Mouse (Mus musculus) spleen, adult 2 months (tissue): ENCODE results near the gene Pla2g4b. TPM values are rescaled to one million over a fixed set of nuclear protein-coding genes. Genes with fewer than 3 reads are reported as not detected.

Experiments
- DNase-seq, 2 experiments: peaks; one replicate each; pipeline versions ENCODE4 v3.0.0 to v3.0.0-alpha.2; 2012 to 2021; ENCODE audit warnings: low spot score in 2 of 2, low read depth in 1 of 2
- H3K27ac ChIP-seq: fragments of 200-500 bp; 2 replicates; pipeline ENCODE4 v1.5.1; 2012; ENCODE audit warnings: low read length, inconsistent platforms; ENCODE audit not compliant: insufficient read depth
- H3K27me3 ChIP-seq: fragments of 200-500 bp; 2 replicates; pipeline ENCODE4 v1.6.1; 2012; ENCODE audit warnings: mild to moderate bottlenecking, moderate library complexity, low read length, inconsistent platforms; ENCODE audit not compliant: control insufficient read depth, insufficient read depth
- H3K36me3 ChIP-seq: fragments of 200-500 bp; 2 replicates; pipeline ENCODE4 v1.6.1; 2012; ENCODE audit warnings: mild to moderate bottlenecking, low read length, inconsistent platforms; ENCODE audit not compliant: control insufficient read depth, insufficient read depth
- H3K4me1 ChIP-seq: fragments of 200-500 bp; 2 replicates; pipeline ENCODE4 v1.6.1; 2011; ENCODE audit warnings: inconsistent platforms; ENCODE audit not compliant: control insufficient read depth, insufficient read depth, insufficient read length
- H3K4me3 ChIP-seq: fragments of 200-500 bp; 2 replicates; pipeline ENCODE4 v1.5.1; 2011; ENCODE audit warnings: mild to moderate bottlenecking, inconsistent platforms; ENCODE audit not compliant: insufficient read depth, insufficient read length; ENCODE audit errors: extremely low read depth
- CTCF ChIP-seq: fragments of 200-500 bp; IDR thresholded peaks from 2 replicates; pipeline ENCODE4 v1.5.1; 2011; ENCODE audit warnings: mild to moderate bottlenecking, inconsistent platforms; ENCODE audit not compliant: insufficient read depth, insufficient read length, insufficient replicate concordance; ENCODE audit errors: extremely low read depth
- POLR2A ChIP-seq: fragments of 200-500 bp; IDR thresholded peaks from 2 replicates; pipeline ENCODE4 v1.6.1; 2011; ENCODE audit warnings: low read depth, low read length, inconsistent platforms
- WGBS: fragments of 180-500 bp; shearing (Covaris S2); methylation state at CpG from one replicate; pipeline ENCODE4 v1.1.7; 2018; 5-methylcytosine and 5-hydroxymethylcytosine counted together
- polyA plus RNA-seq: library from polyadenylated mRNA; depleted of rRNA; stranded (reverse); fragments of >200 nt; gene quantifications from 2 replicates; pipeline ENCODE4 v1.2.3, GENCODE M21; 2012; rRNA removed

Gene Pla2g4b
- 6.0 and 8.8 TPM in 2 replicates for polyA plus RNA-seq

GRCm38 (mm10) chr2:120032726-120033467 lies at the start of gene Pla2g4b:
Gene Pla2g4b, plus strand, starts transcription at chr2:120033417.
- Histone ChIP-seq H3K4me3 (no peak within 1 kb of the TSS), H3K4me1 (peaks cover 4% of the 10 kb centered on the region; the same call in 1 of the 2 replicates), H3K27ac (no peak within 1 kb of the TSS), H3K36me3 (peaks cover 8% of the 10 kb centered on the region), H3K27me3 (no peaks in the 10 kb centered on the region)
- no peak for TF ChIP-seq CTCF
- TF ChIP-seq POLR2A, result no peak
- no peak for DNase-seq
- WGBS, result 90% methylated on average over 12 of the region's 12 CpGs

GRCm38 (mm10) chr2:119985871-119986270 lies 47.3 kb upstream of the Pla2g4b start:
- Histone ChIP-seq H3K4me3 (no peak overlapping the region), H3K27me3 (no peaks in the 10 kb centered on the region)
- WGBS, result 92% methylated on average over 8 of the region's 8 CpGs

GRCm38 (mm10) chr2:119986369-119986768 lies 46.8 kb upstream of the Pla2g4b start:
- Histone ChIP-seq H3K4me3 (no peak overlapping the region), H3K4me1 (no peaks in the 10 kb centered on the region), H3K27ac (no peak overlapping the region), H3K27me3 (no peaks in the 10 kb centered on the region), H3K36me3 (no peaks in the 10 kb centered on the region)
- 84% methylated on average over 6 of the region's 6 CpGs for WGBS
- DNase-seq, result no peak
- TF ChIP-seq CTCF, result no peak

More at GRCm38 (mm10) chr2:119985871-119986270, 47.3 kb upstream of the Pla2g4b start:
- no peaks in the 10 kb centered on the region for H3K4me1 ChIP-seq
- H3K36me3 ChIP-seq, result no peaks in the 10 kb centered on the region
- DNase-seq, result no peak
- H3K27ac ChIP-seq, result no peak overlapping the region
- no peak for TF ChIP-seq POLR2A
- TF ChIP-seq CTCF, result no peak

GRCm38 (mm10) chr2:119987441-119987840 lies 45.8 kb upstream of the Pla2g4b start:
- no peak for TF ChIP-seq CTCF
- TF ChIP-seq POLR2A, result no peak
- 97% methylated on average over 2 of the region's 2 CpGs for WGBS
- DNase-seq, result no peak
- Histone ChIP-seq H3K36me3 (no peaks in the 10 kb centered on the region), H3K4me1 (no peaks in the 10 kb centered on the region), H3K4me3 (no peak overlapping the region), H3K27me3 (no peaks in the 10 kb centered on the region), H3K27ac (no peak overlapping the region)

GRCm38 (mm10) chr2:119988952-119989351 lies 44.3 kb upstream of the Pla2g4b start:
- Histone ChIP-seq H3K4me3 (no peak overlapping the region), H3K4me1 (no peaks in the 10 kb centered on the region), H3K27ac (no peak overlapping the region), H3K27me3 (no peaks in the 10 kb centered on the region), H3K36me3 (no peaks in the 10 kb centered on the region)
- DNase-seq, result no peak
- no peak for TF ChIP-seq POLR2A
- no peak for TF ChIP-seq CTCF
- WGBS, result 76% methylated on average over 4 of the region's 4 CpGs

GRCm38 (mm10) chr2:119990881-119991280 lies 42.3 kb upstream of the Pla2g4b start:
- Histone ChIP-seq H3K27me3 (no peaks in the 10 kb centered on the region), H3K36me3 (no peaks in the 10 kb centered on the region), H3K4me3 (no peak overlapping the region), H3K4me1 (no peaks in the 10 kb centered on the region), H3K27ac (no peak overlapping the region)
- no peak for DNase-seq
- WGBS, result 89% methylated on average over 6 of the region's 6 CpGs
- TF ChIP-seq POLR2A, result no peak
- TF ChIP-seq CTCF, result no peak

- Histone ChIP-seq H3K27ac (no peak overlapping the region), H3K4me3 (no peak overlapping the region), H3K27me3 (no peaks in the 10 kb centered on the region), H3K36me3 (no peaks in the 10 kb centered on the region), H3K4me1 (no peaks in the 10 kb centered on the region)
- TF ChIP-seq POLR2A, result no peak
- no peak for TF ChIP-seq CTCF
- WGBS, result 95% methylated on average over 2 of the region's 2 CpGs
- DNase-seq, result no peak
Observed at GRCm38 (mm10) chr2:119992349-119992748, 40.9 kb upstream of the Pla2g4b start.
